Mouse (Mus musculus): ENCODE data around the gene Wdr81. TPM values are rescaled to one million over a fixed set of nuclear protein-coding genes. Genes with fewer than 3 reads are reported as not detected.

Wdr81 gene
- total RNA-seq, 1 experiment from 2014 or later: 16.5 TPM

GRCm38 (mm10) chr11:75443711-75444110, 10.8 kb downstream of the Wdr81 start:
- ATAC-seq (replicated peaks; ENCODE audit: insufficient number of reproducible peaks, low FRiP score, low TSS enrichment, poor library complexity, severe bottlenecking): no peak

GRCm38 (mm10) chr11:75441601-75442000, 12.9 kb downstream of the Wdr81 start:
- no peak for ATAC-seq (replicated peaks; ENCODE audit: insufficient number of reproducible peaks, low FRiP score, low TSS enrichment, poor library complexity, severe bottlenecking)

DNA sequence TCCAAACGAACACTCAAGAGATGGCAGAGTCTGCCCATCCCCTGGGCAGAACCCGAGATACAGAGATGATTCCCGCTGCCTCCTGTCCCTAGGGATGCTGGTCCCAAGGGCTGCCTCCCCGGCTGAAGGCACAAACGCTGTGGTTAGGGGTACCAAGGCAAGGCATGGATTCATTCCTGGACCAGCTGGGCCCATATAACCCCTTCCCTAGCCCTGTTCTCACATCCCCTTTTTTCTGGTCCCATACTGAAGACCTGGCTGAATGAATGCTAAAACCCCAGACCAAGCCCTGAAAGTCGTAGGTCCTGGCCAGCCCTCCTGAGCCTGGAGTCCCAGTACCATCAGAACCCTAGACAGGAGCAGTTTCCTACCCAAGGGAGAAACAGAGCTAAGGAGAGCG, 13.5 kb downstream of the Wdr81 start:
- no peak for ATAC-seq (replicated peaks; ENCODE audit: insufficient number of reproducible peaks, low FRiP score, low TSS enrichment, poor library complexity, severe bottlenecking)

- no peak for ATAC-seq (replicated peaks; ENCODE audit: insufficient number of reproducible peaks, low FRiP score, low TSS enrichment, poor library complexity, severe bottlenecking)
These were observed 14.6 kb downstream of the Wdr81 start for GRCm38 (mm10) chr11:75439951-75440350.

GRCm38 (mm10) chr11:75439363-75439762, 15.2 kb downstream of the Wdr81 start, which contains the start of gene Serpinf2:
Serpinf2 (minus strand) TSS chr11:75439591.
- no peak for ATAC-seq (replicated peaks; ENCODE audit: insufficient number of reproducible peaks, low FRiP score, low TSS enrichment, poor library complexity, severe bottlenecking)

- no peak for ATAC-seq (replicated peaks; ENCODE audit: insufficient number of reproducible peaks, low FRiP score, low TSS enrichment, poor library complexity, severe bottlenecking)
These were observed 15.7 kb downstream of the Wdr81 start for GRCm38 (mm10) chr11:75438804-75439203.

- ATAC-seq (replicated peaks; ENCODE audit: insufficient number of reproducible peaks, low FRiP score, low TSS enrichment, poor library complexity, severe bottlenecking): 0 out of 2 replicates have a peak, but pooled peaks have one; percentile 25
These were observed 16.3 kb downstream of the Wdr81 start for GRCm38 (mm10) chr11:75438194-75438593.

GRCm38 (mm10) chr11:75434138-75434537, 20.4 kb downstream of the Wdr81 start:
- no peak for ATAC-seq (replicated peaks; ENCODE audit: insufficient number of reproducible peaks, low FRiP score, low TSS enrichment, poor library complexity, severe bottlenecking)

DNA sequence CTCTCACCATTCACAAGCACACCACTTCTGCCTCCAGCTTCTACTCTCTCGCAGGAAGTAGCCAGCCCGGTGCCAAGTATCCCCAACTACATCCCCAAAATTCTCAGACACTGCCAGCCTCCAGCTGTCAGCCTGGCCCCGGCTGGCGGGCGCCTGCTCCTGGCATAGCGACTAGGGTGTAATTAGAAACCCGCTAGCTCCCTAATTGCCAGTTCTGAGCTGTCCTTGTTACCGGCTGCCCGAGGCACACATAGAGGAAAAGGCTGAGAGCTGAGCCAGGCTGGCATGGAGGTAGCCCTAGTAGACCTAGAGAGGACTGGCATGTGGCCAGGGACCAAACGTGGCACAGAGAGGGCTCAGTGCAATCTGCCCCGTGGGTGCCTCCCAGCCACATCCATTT, 23.2 kb downstream of the Wdr81 start:
- ATAC-seq (replicated peaks; ENCODE audit: insufficient number of reproducible peaks, low FRiP score, low TSS enrichment, poor library complexity, severe bottlenecking): no peak

DNA sequence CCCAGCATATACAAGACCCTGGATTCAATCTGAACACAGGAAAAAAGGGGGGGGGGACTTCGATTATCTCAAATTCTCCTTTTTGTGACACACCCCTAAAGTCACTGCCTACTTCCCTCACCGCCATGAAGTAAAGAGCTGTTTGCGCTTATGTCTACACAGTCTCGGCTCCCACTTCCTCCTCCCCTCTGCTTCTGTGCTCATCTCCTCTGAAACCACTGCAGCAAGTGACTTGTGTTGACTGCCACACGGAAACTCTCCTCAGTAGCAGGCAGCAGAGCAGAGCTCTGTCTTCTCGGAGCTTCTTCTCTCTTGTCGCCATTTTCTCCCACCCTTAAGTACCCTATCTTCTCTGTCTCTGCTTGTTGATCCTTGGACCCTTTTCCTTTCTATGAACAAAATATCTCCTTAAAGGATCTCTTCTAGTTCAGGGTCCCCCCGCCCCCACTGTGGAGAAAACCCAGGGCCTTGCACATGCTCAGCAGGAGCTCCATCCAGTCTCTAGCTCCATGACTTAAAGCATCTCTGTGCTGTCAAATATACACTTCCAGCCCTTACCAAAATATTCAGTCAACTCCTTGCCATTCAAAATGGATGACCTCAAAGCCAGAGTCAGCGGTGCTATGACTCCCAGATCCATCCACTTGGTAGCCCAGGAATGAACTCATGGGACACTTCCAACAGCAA, 25.4 kb downstream of the Wdr81 start:
- ATAC-seq (replicated peaks; ENCODE audit: insufficient number of reproducible peaks, low FRiP score, low TSS enrichment, poor library complexity, severe bottlenecking): peak; percentile 96

DNA sequence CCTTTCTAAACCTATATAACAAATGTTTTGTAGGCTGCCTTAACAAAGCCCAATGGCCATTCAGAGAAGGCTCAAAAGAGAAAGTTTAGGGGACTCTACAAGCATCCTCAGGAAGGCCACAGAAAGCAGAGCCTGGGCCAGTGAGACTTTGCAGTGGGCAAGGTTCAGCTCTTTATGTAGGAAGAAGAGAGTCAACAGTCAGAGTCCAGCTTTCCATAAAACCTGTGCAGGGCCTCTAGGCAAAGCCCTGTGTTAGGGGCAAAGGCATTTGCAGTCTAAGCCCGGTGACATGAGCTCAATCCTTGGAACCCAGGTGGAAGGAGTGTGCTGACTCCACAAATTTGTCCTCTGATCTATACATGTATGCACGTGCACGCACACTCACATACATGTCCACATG, 30.1 kb downstream of the Wdr81 start:
- ATAC-seq (replicated peaks; ENCODE audit: insufficient number of reproducible peaks, low FRiP score, low TSS enrichment, poor library complexity, severe bottlenecking): no peak

GRCm38 (mm10) chr11:75424033-75424432, 30.5 kb downstream of the Wdr81 start:
- no peak for ATAC-seq (replicated peaks; ENCODE audit: insufficient number of reproducible peaks, low FRiP score, low TSS enrichment, poor library complexity, severe bottlenecking)

- no peak for ATAC-seq (replicated peaks; ENCODE audit: insufficient number of reproducible peaks, low FRiP score, low TSS enrichment, poor library complexity, severe bottlenecking)
These were observed 31.4 kb downstream of the Wdr81 start for GRCm38 (mm10) chr11:75423091-75423490.

DNA sequence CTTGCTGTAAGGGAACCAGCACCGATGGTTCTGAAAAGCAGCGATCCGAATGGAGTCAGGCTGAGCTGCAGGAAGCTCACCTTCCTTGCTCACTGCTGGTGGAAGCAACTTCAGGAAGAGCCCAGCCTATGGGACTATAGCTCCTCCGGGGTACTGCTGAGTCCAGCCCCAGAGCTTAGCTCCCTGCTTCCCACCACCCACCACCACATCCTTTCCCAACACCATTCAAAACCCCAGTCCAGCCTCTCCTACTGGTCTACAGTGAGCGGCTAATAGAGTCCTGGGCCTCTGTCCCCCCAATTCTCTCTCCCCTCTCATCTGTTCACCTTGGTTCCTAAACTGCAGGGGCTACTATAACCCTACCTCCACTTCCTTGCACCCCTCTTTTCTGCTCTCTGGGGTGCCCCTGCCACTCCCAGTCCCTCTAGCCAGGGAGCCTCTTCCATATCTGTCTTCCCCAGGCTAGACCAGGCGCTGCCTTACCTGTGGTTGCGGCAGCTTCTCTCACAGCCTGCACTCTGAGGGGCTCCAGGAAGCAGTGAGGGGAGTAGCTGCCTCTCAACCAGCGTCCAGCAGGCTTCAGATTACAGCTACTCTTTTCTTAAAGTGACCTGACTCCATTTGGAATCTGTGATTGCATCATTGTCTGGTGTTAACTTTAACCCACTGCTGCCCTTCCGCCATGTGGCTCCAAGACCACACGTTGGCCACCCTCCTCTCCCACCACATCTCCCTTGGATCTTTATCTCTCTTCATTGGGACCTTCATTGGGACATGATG, 32.3 kb downstream of the Wdr81 start, which contains the start of gene Serpinf1:
TSS of gene Serpinf1 (minus strand) at position 689 of the 780 bp plus-strand sequence.
- no peak for ATAC-seq (replicated peaks; ENCODE audit: insufficient number of reproducible peaks, low FRiP score, low TSS enrichment, poor library complexity, severe bottlenecking)

DNA sequence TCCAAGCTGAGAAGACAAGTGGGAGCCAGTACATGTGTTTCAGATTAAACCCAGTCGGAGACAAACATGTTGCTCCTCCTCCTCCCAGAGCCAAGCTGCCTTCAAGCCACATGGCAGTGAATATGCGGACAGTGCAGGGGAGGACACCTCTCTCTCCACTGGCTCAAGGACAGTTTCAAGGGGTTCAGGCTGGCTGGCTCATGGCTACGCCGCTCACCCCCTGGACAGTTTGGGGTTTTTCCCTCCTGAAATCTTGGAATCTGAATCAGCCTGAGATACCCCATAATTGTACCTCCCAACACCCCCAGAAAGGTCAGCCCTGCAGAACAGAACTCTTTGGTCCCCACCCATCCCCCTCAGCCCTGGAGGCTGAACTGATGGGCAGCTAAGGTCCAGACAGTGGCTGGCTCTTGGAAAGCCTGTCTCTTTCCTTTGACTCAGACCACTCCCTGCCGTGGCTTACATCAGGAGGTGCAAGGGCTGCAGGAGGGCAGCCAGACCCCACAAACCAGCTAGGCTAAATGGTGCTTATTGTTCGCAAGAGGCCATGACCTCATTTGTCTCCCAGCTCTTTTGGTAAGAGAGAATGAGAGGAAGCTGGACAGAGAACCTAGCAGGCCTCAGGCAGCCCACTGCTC, 33.0 kb downstream of the Wdr81 start:
- no peak for ATAC-seq (replicated peaks; ENCODE audit: insufficient number of reproducible peaks, low FRiP score, low TSS enrichment, poor library complexity, severe bottlenecking)

DNA sequence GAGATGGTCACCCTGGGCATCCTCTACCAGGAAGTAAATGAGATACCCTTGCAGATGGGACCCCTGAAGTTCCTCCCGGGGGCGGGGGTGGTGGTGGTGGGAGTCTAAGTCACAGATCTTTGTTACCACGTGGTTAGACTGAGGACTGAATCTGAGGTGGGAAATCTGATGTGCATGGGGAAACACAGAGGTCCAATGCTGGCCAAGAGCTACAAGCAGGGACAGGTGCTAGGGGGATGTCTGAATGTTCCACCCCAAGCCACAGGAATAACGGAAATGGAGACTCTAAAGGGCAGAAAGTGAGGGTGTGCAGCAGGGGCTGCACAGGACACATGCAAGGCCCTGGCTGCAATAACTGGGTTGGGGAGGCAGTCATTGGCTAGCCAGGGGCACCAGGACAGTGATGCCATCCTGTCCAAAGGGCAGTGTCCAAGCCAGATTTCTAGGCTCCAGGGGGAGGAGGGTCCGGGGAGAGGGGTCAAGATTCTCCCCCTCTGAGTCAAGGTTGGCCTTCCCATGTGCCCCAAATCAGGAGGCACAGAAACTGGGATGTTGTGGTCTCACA, 33.6 kb downstream of the Wdr81 start:
- ATAC-seq (replicated peaks; ENCODE audit: insufficient number of reproducible peaks, low FRiP score, low TSS enrichment, poor library complexity, severe bottlenecking): no peak

DNA sequence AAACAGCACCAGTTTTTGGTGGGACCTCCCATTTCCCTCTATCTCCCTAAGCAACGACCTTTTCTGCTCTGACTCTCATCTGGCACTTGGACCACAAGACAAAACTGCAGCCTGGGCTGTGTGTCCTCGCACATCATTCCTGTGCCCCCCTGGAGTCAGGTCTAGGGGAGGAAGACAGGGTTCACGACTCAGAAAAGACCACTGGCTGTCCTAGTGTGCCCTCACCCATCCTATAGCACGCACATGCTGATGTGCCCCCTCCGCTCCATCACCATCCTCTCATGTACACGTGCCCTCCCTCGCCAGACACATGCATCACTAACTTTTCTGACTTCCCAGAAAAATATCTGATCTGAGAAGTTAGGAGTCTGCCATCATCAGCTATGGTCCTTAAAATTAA, 34.5 kb downstream of the Wdr81 start:
- no peak for ATAC-seq (replicated peaks; ENCODE audit: insufficient number of reproducible peaks, low FRiP score, low TSS enrichment, poor library complexity, severe bottlenecking)

DNA sequence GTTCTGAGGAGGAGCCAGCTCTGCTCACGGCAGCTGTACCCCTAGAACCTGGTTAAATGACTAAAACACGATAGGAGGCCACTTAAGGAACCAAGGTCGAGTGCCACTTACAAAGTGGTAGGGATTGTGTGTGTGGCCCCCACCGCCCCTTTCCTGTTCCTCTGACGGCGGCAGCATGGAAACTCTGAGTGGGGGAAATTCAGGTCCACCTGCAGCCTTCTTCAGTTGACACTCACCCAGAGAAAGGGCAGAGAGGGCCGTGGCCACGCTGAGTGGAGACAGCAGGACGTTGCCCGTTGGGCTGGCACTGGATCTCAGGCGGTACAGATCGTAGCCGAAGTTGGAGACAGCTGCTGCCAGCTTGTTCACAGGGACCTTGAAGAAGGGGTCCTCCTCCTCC, 38.5 kb downstream of the Wdr81 start:
- no peak for ATAC-seq (replicated peaks; ENCODE audit: insufficient number of reproducible peaks, low FRiP score, low TSS enrichment, poor library complexity, severe bottlenecking)

GRCm38 (mm10) chr11:75415096-75415495, 39.4 kb downstream of the Wdr81 start:
- peak; percentile 41; the same call in 1 of the 2 replicates for ATAC-seq (replicated peaks; ENCODE audit: insufficient number of reproducible peaks, low FRiP score, low TSS enrichment, poor library complexity, severe bottlenecking)
